Mouse (Mus musculus) kidney, postnatal 36 days (tissue): ENCODE results near the gene 4932415D10Rik.
A peak's percentile ranks its signal among the peaks of the same experiment; 100 is the strongest.

Source experiments
- DNase-seq, 2 experiments: peaks; one replicate each; pipeline ENCODE4 v3.0.0; 2021 to 2022; ENCODE audit warnings: mixed read lengths in 2 of 2

4932415D10Rik gene

GRCm38 (mm10) chr10:82316482-82316881 lies at the start of gene 4932415D10Rik:
Gene 4932415D10Rik (minus strand): TSS chr10:82316582.
- DNase-seq, result no peak

GRCm38 (mm10) chr10:82361911-82362310 lies 45.5 kb upstream of the 4932415D10Rik start:
- no peak for DNase-seq

GRCm38 (mm10) chr10:82355401-82355800 lies 39.0 kb upstream of the 4932415D10Rik start:
- no peak for DNase-seq

DNA sequence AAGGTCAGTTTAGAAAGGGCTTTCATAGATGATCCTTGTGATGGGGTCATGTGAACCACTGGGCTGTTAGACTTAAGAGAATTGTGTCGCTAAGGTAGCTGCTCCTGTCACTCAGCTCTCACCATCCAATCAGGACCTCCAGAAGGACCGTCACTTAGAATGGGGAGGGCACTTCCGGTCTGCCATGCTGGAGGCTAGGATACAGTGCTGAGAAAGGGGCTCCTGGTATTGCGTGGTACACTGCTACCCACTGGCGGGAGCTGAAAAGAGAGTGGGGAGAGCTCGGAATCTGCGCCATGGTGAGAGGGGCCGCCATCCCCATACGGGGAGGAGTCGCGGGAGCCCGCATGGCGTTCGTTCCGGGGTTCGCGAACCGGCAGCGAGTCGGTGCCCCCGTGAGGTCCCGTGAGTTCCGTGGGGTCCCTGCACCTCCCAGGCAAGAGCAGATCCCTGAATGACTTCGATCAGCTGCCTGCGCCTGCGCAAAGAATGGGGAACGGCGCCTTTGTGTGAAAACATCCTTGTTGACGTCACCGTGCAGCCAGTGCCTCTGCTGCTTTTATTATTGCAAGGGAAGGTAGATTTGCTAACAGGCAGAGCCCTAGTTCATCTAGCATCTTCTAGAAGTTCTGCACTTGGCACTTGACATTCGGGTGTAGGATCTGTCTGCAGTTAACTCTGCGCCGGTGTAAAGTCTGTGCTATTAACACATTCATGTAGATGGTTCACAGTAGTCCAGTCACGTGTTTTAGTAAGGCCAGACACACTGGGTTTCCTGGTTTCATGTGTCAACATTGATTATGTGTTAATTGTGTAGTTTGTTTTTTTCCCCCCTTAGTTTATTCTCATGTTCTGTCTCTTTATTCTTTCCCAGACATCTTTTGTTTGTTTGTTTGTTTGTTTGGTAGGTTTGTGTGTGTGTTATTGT lies 38.0 kb upstream of the 4932415D10Rik start, which contains the start of gene Gm4924:
Gm4924 (plus strand) TSS at position 173 of the 928 bp plus-strand sequence.
- peak; percentile 84 to 86 for DNase-seq

DNA sequence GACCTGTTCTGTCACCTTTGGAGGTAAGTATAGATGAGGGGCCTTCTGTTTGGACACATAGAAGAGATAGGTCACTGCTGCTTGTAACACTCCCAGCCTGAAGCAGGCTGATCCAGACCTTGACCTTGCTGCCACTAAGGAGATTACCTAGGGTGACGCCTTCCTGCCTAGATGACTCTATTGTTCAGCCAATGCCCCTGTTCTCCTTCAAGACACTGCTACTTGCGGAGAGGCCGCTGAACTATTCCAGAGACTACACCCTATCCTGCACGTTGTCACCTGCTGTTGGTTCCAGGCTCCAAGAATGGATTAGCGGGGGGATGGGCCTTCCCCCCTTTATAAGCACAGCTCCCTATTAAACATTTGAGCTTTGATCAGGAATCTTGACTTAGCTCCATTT lies 13.4 kb upstream of the 4932415D10Rik start:
- DNase-seq, result no peak

DNA sequence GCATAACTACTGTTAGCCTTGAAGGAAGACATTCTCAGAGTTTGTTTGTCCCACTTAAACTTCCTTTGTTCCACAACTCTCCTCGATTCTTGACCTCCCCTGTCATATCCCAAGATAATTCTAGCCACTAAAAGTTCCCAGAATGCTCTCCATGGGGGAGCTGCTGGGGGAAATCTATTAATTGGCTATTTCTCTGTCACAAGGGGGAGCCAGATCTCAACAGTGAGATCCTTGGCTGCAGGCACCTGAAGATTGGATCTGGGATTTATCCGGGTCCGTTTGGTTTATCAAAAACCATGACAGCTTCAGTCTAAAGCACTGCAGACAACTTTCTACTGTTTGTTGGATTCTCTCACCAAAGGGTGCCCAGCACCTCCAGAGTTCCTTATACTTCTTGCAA lies 3.8 kb upstream of the 4932415D10Rik start:
- DNase-seq, result peak in 1 of 2 experiments; percentile 8

- DNase-seq, result no peak
Measured at GRCm38 (mm10) chr10:82296440-82296839, 19.9 kb downstream of the 4932415D10Rik start.

DNA sequence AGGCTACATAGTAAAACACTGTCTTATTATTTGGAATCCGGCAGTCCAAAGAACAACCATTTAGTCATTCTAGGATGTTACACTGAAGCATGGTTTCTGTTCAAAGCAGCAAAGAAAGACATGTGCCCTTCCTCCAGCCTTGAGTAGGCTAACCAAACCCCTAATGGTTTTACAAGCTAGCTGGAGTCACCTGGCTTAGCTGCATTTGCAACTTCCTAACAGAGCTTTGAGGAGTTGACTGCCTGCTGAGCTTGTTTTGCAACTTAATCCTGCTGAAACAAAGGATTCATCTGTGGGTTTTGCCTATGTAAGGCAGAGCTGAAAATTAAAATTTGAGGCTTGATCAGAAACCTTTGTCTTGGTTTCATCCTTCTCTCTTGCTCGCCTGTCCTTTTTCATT lies 59.1 kb downstream of the 4932415D10Rik start:
- DNase-seq, result no peak

DNA sequence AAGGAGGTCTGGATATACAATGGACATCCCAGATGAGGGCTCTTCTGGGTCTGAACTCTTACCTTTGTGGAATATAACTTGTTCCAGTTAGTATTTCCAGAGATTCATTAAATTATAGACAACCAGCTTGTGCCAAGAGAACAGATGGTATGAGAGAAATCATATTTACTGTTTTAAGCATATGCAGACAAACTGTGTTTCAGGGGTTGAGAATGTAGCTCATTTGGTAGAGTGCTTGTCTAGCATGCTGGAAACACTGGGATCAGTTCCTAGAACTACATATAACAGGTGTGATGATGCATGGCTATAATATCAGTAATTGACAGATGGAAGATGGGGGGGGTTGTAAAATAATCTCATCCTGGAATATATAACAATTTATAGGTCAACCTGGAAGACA lies 71.4 kb downstream of the 4932415D10Rik start:
- no peak for DNase-seq

DNA sequence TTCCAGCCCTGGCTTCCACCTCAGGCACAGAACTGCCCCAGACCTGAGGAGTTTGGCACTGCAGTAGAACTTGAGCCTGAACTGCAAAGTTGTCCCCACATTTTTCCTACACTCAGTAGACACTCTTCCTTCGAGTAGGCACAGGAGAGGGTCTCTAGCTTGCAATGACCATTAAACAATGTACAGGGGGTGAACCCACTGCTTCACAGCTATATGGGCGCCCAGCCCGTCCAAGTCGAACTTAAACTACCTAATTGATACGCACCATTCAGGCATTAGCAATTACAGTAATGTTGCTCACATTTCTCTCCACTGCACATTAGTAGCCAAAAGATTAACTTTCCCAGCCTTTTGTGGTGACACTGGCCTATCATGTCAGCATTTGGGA lies 75.0 kb downstream of the 4932415D10Rik start:
- DNase-seq, result no peak

- DNase-seq, result peak; percentile 87 to 91
Measured at GRCm38 (mm10) chr10:82240742-82241400, 75.5 kb downstream of the 4932415D10Rik start, which contains the start of gene Zfp938. Gene Zfp938 (minus strand): TSS chr10:82241280.
